Mouse (Mus musculus): ENCODE results near the gene Hgd. TPM values are rescaled to one million over a fixed set of nuclear protein-coding genes. Genes with fewer than 3 reads are reported as not detected.

The Hgd gene
- polyA plus RNA-seq, 1 experiment from 2014 or later, result 0.32 TPM

DNA sequence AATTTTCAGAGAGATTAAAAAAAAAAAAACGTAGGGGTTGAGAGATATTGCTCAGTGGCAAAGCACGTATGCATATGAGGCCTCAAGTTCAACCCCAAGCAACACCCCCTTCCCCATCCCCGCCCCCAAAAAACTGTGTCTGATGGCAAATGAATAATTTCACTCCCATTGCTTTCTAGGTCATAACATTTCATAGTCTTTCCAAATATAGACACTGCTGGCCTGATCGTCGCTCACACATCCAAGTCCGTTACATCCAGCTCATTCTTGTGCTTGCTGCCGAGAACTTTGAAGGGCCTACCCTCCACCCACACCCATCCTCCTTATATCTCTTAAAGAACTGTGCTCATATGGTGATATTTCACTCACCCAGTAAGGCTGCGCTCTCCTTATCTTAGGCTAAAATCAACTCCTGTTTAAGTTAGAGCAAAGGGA, 5.2 kb downstream of the Hgd start:
- H3K4me2 ChIP-seq (ENCODE audit: low read depth, low read length), result peak overlapping the region; percentile 64; the same call in 1 of the 2 replicates
- no peaks in the 10 kb centered on the region for H3K27me3 ChIP-seq (ENCODE audit: control insufficient read depth, insufficient read depth, low read length)
- H3K4me1 ChIP-seq (ENCODE audit: control insufficient read depth, insufficient read depth, low read length), result peaks cover 12% of the 10 kb centered on the region
- WGBS, result 60% methylated on average over 8 of the region's 8 CpGs
- no peak for ATAC-seq (replicated peaks; ENCODE audit: extremely low read depth, insufficient read depth, low FRiP score)
- no peak overlapping the region for H3K9ac ChIP-seq (ENCODE audit: low read length)
- no peaks in the 10 kb centered on the region for H3K9me3 ChIP-seq (replicated peaks; ENCODE audit: control insufficient read depth, low read length)
- H3K27ac ChIP-seq (ENCODE audit: low read length), result no peak overlapping the region
- no peaks in the 10 kb centered on the region for H3K36me3 ChIP-seq (ENCODE audit: control insufficient read depth, insufficient read depth)
- no peak overlapping the region for H3K4me3 ChIP-seq (ENCODE audit: low read length)

DNA sequence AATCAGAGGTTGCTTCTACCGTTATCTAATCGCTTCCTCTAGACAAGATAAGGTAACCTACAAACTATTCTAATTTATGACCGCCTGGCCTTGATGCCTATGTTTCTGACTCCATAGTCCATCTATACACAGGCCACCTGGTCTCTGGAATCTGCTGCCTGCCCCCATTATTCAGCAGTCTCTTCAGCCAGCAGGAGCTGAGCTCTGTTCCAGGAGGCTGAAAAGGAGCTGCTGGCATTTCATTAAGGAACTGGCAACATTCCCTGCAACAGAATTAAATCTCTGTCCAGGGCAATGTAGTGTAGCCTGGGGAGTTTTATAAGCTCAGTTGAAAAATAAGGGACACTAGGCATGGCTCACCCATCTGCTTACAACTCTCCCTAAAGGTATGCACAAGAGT, 11.0 kb downstream of the Hgd start:
- 82% methylated on average over 3 of the region's 3 CpGs for WGBS
- Histone ChIP-seq H3K4me3 (ENCODE audit: low read length) (no peak overlapping the region), H3K27me3 (ENCODE audit: control insufficient read depth, insufficient read depth, low read length) (no peaks in the 10 kb centered on the region), H3K9me3 (replicated peaks; ENCODE audit: control insufficient read depth, low read length) (no peaks in the 10 kb centered on the region), H3K36me3 (ENCODE audit: control insufficient read depth, insufficient read depth) (no peaks in the 10 kb centered on the region), H3K4me2 (ENCODE audit: low read depth, low read length) (no peak overlapping the region), H3K27ac (ENCODE audit: low read length) (no peak overlapping the region), H3K9ac (ENCODE audit: low read length) (no peak overlapping the region), H3K4me1 (ENCODE audit: control insufficient read depth, insufficient read depth, low read length) (0 out of 2 replicates have a peak, but pooled peaks cover 3% of the 10 kb centered on the region)
- ATAC-seq (replicated peaks; ENCODE audit: extremely low read depth, insufficient read depth, low FRiP score), result no peak

DNA sequence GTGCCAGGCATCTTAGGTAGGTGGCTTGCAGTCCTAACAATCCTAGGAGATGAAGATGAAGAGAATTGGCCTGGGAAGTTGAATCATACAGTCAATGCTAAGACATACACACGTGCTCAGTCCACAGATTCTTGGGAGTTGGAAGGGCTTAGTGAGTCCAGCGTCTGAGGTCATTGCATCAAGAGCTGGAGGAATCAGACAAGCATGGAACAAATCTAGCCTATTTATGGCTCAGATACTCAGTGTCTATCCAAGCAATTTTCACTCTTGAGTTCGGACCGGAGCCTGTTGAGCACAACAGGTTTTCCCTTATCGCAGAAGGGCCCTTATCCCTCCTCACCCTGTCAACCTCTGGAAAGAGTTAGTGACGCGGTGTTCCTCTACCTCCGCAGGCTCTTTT, 11.6 kb downstream of the Hgd start:
- no peak for ATAC-seq (replicated peaks; ENCODE audit: extremely low read depth, insufficient read depth, low FRiP score)
- no peak overlapping the region for H3K9ac ChIP-seq (ENCODE audit: low read length)
- H3K4me1 ChIP-seq (ENCODE audit: control insufficient read depth, insufficient read depth, low read length), result 0 out of 2 replicates have a peak, but pooled peaks cover 3% of the 10 kb centered on the region
- WGBS, result 45% methylated on average over 8 of the region's 8 CpGs
- no peaks in the 10 kb centered on the region for H3K9me3 ChIP-seq (replicated peaks; ENCODE audit: control insufficient read depth, low read length)
- H3K36me3 ChIP-seq (ENCODE audit: control insufficient read depth, insufficient read depth), result no peaks in the 10 kb centered on the region
- no peak overlapping the region for H3K27ac ChIP-seq (ENCODE audit: low read length)
- no peak overlapping the region for H3K4me3 ChIP-seq (ENCODE audit: low read length)
- no peak overlapping the region for H3K4me2 ChIP-seq (ENCODE audit: low read depth, low read length)
- H3K27me3 ChIP-seq (ENCODE audit: control insufficient read depth, insufficient read depth, low read length), result no peaks in the 10 kb centered on the region

DNA sequence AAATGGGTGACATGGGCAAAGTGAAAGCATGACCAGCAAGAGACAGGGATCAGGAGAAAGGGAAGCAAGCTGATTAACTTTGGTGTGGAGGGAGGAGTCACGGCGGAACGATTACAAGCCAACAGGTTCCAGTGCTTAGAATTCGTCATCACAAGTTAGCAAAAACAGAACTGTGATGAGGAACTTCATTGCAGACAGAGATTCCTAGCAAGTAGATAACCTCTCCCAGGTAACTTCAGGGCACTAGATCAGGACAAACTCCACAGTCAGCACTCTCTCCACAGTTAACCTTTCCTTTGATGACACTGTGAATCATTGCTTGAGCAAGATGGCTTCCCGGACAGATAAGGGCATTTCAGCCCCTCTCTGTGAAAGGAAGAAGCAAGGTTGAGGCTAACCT, 17.5 kb downstream of the Hgd start:
- WGBS, result 44% methylated on average over 5 of the region's 5 CpGs
- no peaks in the 10 kb centered on the region for H3K4me1 ChIP-seq (ENCODE audit: control insufficient read depth, insufficient read depth, low read length)

DNA sequence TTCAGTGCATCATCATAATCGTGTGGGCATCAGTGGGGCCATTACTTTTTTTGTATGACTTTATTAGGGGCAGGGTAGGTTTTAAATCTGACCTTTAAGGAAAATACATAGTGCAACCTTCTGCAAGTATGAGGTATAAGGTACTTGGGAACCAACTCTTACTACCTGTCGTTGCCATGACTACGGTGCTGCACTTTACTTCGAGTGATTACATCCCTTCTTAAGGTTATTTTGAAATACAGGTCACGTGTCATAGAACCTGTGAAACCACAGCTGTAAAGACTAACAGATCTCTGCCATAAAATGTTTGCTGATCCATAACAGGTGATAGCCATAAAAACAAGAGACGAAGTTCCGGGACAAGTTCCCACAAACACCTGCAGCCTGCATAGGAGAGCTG, 18.5 kb downstream of the Hgd start:
- no peak overlapping the region for H3K4me2 ChIP-seq (ENCODE audit: low read depth, low read length)
- H3K27me3 ChIP-seq (ENCODE audit: control insufficient read depth, insufficient read depth, low read length), result no peaks in the 10 kb centered on the region
- H3K27ac ChIP-seq (ENCODE audit: low read length), result no peak overlapping the region
- no peaks in the 10 kb centered on the region for H3K9me3 ChIP-seq (replicated peaks; ENCODE audit: control insufficient read depth, low read length)
- no peak overlapping the region for H3K9ac ChIP-seq (ENCODE audit: low read length)
- H3K36me3 ChIP-seq (ENCODE audit: control insufficient read depth, insufficient read depth), result no peaks in the 10 kb centered on the region
- no peaks in the 10 kb centered on the region for H3K4me1 ChIP-seq (ENCODE audit: control insufficient read depth, insufficient read depth, low read length)
- H3K4me3 ChIP-seq (ENCODE audit: low read length), result no peak overlapping the region
- 86% methylated on average over 7 of the region's 7 CpGs for WGBS
- ATAC-seq (replicated peaks; ENCODE audit: extremely low read depth, insufficient read depth, low FRiP score), result no peak

More for the DNA sequence above, 17.5 kb downstream of the Hgd start:
- H3K4me2 ChIP-seq (ENCODE audit: low read depth, low read length), result no peak overlapping the region
- H3K9ac ChIP-seq (ENCODE audit: low read length), result no peak overlapping the region
- H3K9me3 ChIP-seq (replicated peaks; ENCODE audit: control insufficient read depth, low read length), result no peaks in the 10 kb centered on the region
- no peaks in the 10 kb centered on the region for H3K36me3 ChIP-seq (ENCODE audit: control insufficient read depth, insufficient read depth)
- no peaks in the 10 kb centered on the region for H3K27me3 ChIP-seq (ENCODE audit: control insufficient read depth, insufficient read depth, low read length)
- ATAC-seq (replicated peaks; ENCODE audit: extremely low read depth, insufficient read depth, low FRiP score), result no peak
- no peak overlapping the region for H3K27ac ChIP-seq (ENCODE audit: low read length)
- H3K4me3 ChIP-seq (ENCODE audit: low read length), result no peak overlapping the region

DNA sequence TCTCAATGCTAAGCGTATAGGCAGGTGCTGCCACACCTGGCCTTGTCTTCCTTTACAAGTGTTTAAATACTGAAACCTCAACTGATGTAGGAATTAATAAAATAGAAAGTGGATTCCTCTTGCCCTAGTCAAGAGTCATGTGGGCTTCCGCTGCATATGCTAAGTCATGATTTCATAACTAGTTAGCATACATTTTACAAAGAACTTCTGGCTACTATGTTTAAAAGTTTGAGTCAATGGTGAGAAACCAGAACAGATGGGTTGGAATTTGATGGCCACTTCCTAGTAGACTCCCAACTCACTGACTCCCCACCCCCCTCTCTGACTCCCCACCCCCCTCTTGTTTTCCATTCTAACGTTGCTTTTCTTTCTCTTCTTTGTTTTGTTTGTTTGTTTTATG, 19.4 kb downstream of the Hgd start:
- H3K4me3 ChIP-seq (ENCODE audit: low read length), result no peak overlapping the region
- H3K4me2 ChIP-seq (ENCODE audit: low read depth, low read length), result no peak overlapping the region
- H3K27me3 ChIP-seq (ENCODE audit: control insufficient read depth, insufficient read depth, low read length), result no peaks in the 10 kb centered on the region
- no peaks in the 10 kb centered on the region for H3K4me1 ChIP-seq (ENCODE audit: control insufficient read depth, insufficient read depth, low read length)
- no peaks in the 10 kb centered on the region for H3K36me3 ChIP-seq (ENCODE audit: control insufficient read depth, insufficient read depth)
- ATAC-seq (replicated peaks; ENCODE audit: extremely low read depth, insufficient read depth, low FRiP score), result no peak
- no peak overlapping the region for H3K27ac ChIP-seq (ENCODE audit: low read length)
- no peaks in the 10 kb centered on the region for H3K9me3 ChIP-seq (replicated peaks; ENCODE audit: control insufficient read depth, low read length)
- WGBS, result 73% methylated on average over 3 of the region's 3 CpGs
- no peak overlapping the region for H3K9ac ChIP-seq (ENCODE audit: low read length)

DNA sequence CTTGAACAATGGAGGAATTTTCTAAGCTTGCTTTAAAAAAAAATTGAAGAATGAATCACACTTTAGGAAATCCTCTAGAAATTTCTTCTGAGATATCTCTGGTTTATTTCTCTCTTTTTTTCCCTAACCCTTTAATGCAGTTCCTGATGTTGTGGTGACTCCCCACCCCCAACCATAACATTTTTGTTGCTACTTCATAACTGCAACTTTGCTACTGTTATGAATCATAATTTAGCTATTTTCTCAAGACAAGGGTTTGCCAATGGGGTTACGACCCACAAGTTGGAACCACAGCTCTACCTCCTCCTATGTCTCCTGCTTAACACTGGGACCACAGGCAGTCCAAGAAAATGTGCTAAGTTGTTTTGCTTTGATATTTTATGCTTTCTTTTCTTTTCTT, 23.5 kb downstream of the Hgd start:
- Histone ChIP-seq H3K9ac (ENCODE audit: low read length) (no peak overlapping the region), H3K27me3 (ENCODE audit: control insufficient read depth, insufficient read depth, low read length) (no peaks in the 10 kb centered on the region), H3K4me1 (ENCODE audit: control insufficient read depth, insufficient read depth, low read length) (no peaks in the 10 kb centered on the region), H3K36me3 (ENCODE audit: control insufficient read depth, insufficient read depth) (no peaks in the 10 kb centered on the region), H3K27ac (ENCODE audit: low read length) (no peak overlapping the region), H3K4me3 (ENCODE audit: low read length) (no peak overlapping the region), H3K9me3 (replicated peaks; ENCODE audit: control insufficient read depth, low read length) (no peaks in the 10 kb centered on the region), H3K4me2 (ENCODE audit: low read depth, low read length) (no peak overlapping the region)
- no peak for ATAC-seq (replicated peaks; ENCODE audit: extremely low read depth, insufficient read depth, low FRiP score)
- 83% methylated on average over 1 of the region's 1 CpGs for WGBS

DNA sequence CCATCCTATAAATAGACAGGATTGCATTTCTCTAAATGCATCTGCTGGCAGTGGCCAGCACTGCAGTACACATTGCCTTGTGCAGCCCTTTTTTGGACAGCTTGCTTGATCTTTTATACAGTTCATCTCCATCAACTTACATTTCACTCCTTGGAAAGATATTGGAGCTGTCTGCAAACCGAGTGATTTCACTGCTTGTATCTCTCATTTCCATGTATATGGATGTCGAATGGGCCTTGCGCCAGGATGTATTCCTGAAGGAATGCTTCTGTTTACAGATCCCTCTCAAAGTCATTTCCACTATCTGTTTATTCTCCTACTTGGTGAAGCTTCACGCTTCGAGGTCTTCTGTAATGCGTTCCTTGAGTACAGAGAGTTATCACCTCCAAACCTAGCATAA, 24.3 kb downstream of the Hgd start:
- H3K4me2 ChIP-seq (ENCODE audit: low read depth, low read length), result no peak overlapping the region
- no peaks in the 10 kb centered on the region for H3K27me3 ChIP-seq (ENCODE audit: control insufficient read depth, insufficient read depth, low read length)
- H3K9ac ChIP-seq (ENCODE audit: low read length), result no peak overlapping the region
- H3K4me3 ChIP-seq (ENCODE audit: low read length), result no peak overlapping the region
- 62% methylated on average over 6 of the region's 6 CpGs for WGBS
- H3K9me3 ChIP-seq (replicated peaks; ENCODE audit: control insufficient read depth, low read length), result no peaks in the 10 kb centered on the region
- no peak for ATAC-seq (replicated peaks; ENCODE audit: extremely low read depth, insufficient read depth, low FRiP score)
- no peaks in the 10 kb centered on the region for H3K4me1 ChIP-seq (ENCODE audit: control insufficient read depth, insufficient read depth, low read length)
- H3K36me3 ChIP-seq (ENCODE audit: control insufficient read depth, insufficient read depth), result no peaks in the 10 kb centered on the region
- no peak overlapping the region for H3K27ac ChIP-seq (ENCODE audit: low read length)

DNA sequence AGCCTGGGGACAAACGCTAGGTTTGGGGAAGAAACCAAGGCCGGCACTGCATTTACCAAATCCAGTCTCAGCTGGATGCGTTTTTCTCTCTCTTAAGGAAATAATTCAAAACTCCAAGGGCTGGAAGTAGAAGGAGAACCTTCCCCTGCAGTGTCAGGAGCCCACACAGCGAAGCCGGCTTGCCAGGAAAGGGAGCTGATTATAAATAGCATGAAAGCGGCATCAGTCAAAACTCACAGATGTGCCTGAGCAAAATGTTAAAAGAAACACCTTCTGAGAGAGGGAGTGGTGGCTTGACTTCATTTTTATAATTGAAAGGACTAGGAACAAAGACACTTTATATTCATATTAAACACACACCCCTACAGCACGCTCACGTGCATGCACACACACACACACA, 30.4 kb downstream of the Hgd start:
- no peaks in the 10 kb centered on the region for H3K9me3 ChIP-seq (replicated peaks; ENCODE audit: control insufficient read depth, low read length)
- no peak overlapping the region for H3K4me2 ChIP-seq (ENCODE audit: low read depth, low read length)
- 65% methylated on average over 8 of the region's 8 CpGs for WGBS
- no peaks in the 10 kb centered on the region for H3K36me3 ChIP-seq (ENCODE audit: control insufficient read depth, insufficient read depth)
- H3K9ac ChIP-seq (ENCODE audit: low read length), result no peak overlapping the region
- H3K27ac ChIP-seq (ENCODE audit: low read length), result no peak overlapping the region
- no peak overlapping the region for H3K4me3 ChIP-seq (ENCODE audit: low read length)
- ATAC-seq (replicated peaks; ENCODE audit: extremely low read depth, insufficient read depth, low FRiP score), result no peak
- no peaks in the 10 kb centered on the region for H3K4me1 ChIP-seq (ENCODE audit: control insufficient read depth, insufficient read depth, low read length)
- no peaks in the 10 kb centered on the region for H3K27me3 ChIP-seq (ENCODE audit: control insufficient read depth, insufficient read depth, low read length)

DNA sequence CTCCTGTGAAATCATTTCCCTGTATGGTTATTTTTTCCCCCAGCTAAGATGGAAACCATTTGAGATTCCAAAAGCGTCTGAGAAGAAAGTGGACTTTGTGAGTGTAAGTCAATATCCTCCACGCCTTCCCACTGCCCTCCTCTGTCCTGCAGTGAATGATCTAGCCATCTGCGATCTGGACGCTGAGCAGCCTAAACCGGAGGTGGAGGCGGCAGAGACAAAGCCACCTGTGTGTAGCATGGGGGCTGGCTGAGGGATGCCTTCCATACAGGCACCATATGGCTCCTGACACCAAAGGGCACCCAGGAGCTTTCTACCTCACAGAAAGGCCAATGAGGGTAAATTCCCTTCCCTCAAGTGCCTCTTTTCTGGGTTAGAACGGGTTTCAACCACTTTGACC, 31.1 kb downstream of the Hgd start:
- H3K36me3 ChIP-seq (ENCODE audit: control insufficient read depth, insufficient read depth), result no peaks in the 10 kb centered on the region
- H3K9me3 ChIP-seq (replicated peaks; ENCODE audit: control insufficient read depth, low read length), result no peaks in the 10 kb centered on the region
- no peaks in the 10 kb centered on the region for H3K27me3 ChIP-seq (ENCODE audit: control insufficient read depth, insufficient read depth, low read length)
- H3K9ac ChIP-seq (ENCODE audit: low read length), result no peak overlapping the region
- H3K27ac ChIP-seq (ENCODE audit: low read length), result no peak overlapping the region
- no peak for ATAC-seq (replicated peaks; ENCODE audit: extremely low read depth, insufficient read depth, low FRiP score)
- no peaks in the 10 kb centered on the region for H3K4me1 ChIP-seq (ENCODE audit: control insufficient read depth, insufficient read depth, low read length)
- H3K4me2 ChIP-seq (ENCODE audit: low read depth, low read length), result no peak overlapping the region
- 76% methylated on average over 7 of the region's 7 CpGs for WGBS
- no peak overlapping the region for H3K4me3 ChIP-seq (ENCODE audit: low read length)
